Mouse (Mus musculus) spleen, adult 2 months (tissue): ENCODE data around the gene Gm45623. TPM values are rescaled to one million over a fixed set of nuclear protein-coding genes. Genes with fewer than 3 reads are reported as not detected.

Source experiments
- DNase-seq, 2 experiments: peaks; one replicate each; pipeline versions ENCODE4 v3.0.0 to v3.0.0-alpha.2; 2012 to 2021; ENCODE audit warnings: low spot score in 2 of 2, low read depth in 1 of 2
- H3K27ac ChIP-seq: fragments of 200-500 bp; 2 replicates; pipeline ENCODE4 v1.5.1; 2012; ENCODE audit warnings: low read length, inconsistent platforms; ENCODE audit not compliant: insufficient read depth
- H3K27me3 ChIP-seq: fragments of 200-500 bp; 2 replicates; pipeline ENCODE4 v1.6.1; 2012; ENCODE audit warnings: mild to moderate bottlenecking, moderate library complexity, low read length, inconsistent platforms; ENCODE audit not compliant: control insufficient read depth, insufficient read depth
- H3K36me3 ChIP-seq: fragments of 200-500 bp; 2 replicates; pipeline ENCODE4 v1.6.1; 2012; ENCODE audit warnings: mild to moderate bottlenecking, low read length, inconsistent platforms; ENCODE audit not compliant: control insufficient read depth, insufficient read depth
- H3K4me1 ChIP-seq: fragments of 200-500 bp; 2 replicates; pipeline ENCODE4 v1.6.1; 2011; ENCODE audit warnings: inconsistent platforms; ENCODE audit not compliant: control insufficient read depth, insufficient read depth, insufficient read length
- H3K4me3 ChIP-seq: fragments of 200-500 bp; 2 replicates; pipeline ENCODE4 v1.5.1; 2011; ENCODE audit warnings: mild to moderate bottlenecking, inconsistent platforms; ENCODE audit not compliant: insufficient read depth, insufficient read length; ENCODE audit errors: extremely low read depth
- CTCF ChIP-seq: fragments of 200-500 bp; IDR thresholded peaks from 2 replicates; pipeline ENCODE4 v1.5.1; 2011; ENCODE audit warnings: mild to moderate bottlenecking, inconsistent platforms; ENCODE audit not compliant: insufficient read depth, insufficient read length, insufficient replicate concordance; ENCODE audit errors: extremely low read depth
- POLR2A ChIP-seq: fragments of 200-500 bp; IDR thresholded peaks from 2 replicates; pipeline ENCODE4 v1.6.1; 2011; ENCODE audit warnings: low read depth, low read length, inconsistent platforms
- WGBS: fragments of 180-500 bp; shearing (Covaris S2); methylation state at CpG from one replicate; pipeline ENCODE4 v1.1.7; 2018; 5-methylcytosine and 5-hydroxymethylcytosine counted together
- polyA plus RNA-seq: library from polyadenylated mRNA; depleted of rRNA; stranded (reverse); fragments of >200 nt; gene quantifications from 2 replicates; pipeline ENCODE4 v1.2.3, GENCODE M21; 2012

Gene Gm45623
- polyA plus RNA-seq, 1 experiment: 0.25 TPM

GRCm38 (mm10) chr13:56742325-56742901 is 11.2 kb downstream of the Gm45623 start:
- H3K27ac ChIP-seq: no peak overlapping the region

GRCm38 (mm10) chr13:56741691-56742090 is 11.9 kb downstream of the Gm45623 start:
- no peak for DNase-seq
- Histone ChIP-seq H3K4me1 (no peaks in the 10 kb centered on the region), H3K27ac (no peak overlapping the region), H3K27me3 (no peaks in the 10 kb centered on the region), H3K36me3 (peaks cover 4% of the 10 kb centered on the region), H3K4me3 (no peak overlapping the region)
- 95% methylated on average over 7 of the region's 7 CpGs for WGBS
- no peak for TF ChIP-seq CTCF
- TF ChIP-seq POLR2A: no peak

More at GRCm38 (mm10) chr13:56742325-56742901, 11.2 kb downstream of the Gm45623 start:
- no peak for DNase-seq
- no peak overlapping the region for H3K4me3 ChIP-seq
- H3K4me1 ChIP-seq: no peaks in the 10 kb centered on the region
- H3K36me3 ChIP-seq: peaks cover 2% of the 10 kb centered on the region; the same call in 1 of the 2 replicates
- no peak for TF ChIP-seq CTCF
- TF ChIP-seq POLR2A: no peak
- H3K27me3 ChIP-seq: no peaks in the 10 kb centered on the region
- WGBS: 90% methylated on average over 6 of the region's 6 CpGs

GRCm38 (mm10) chr13:56740496-56740895 is 13.1 kb downstream of the Gm45623 start:
- Histone ChIP-seq H3K36me3 (peaks cover 6% of the 10 kb centered on the region), H3K4me3 (no peak overlapping the region), H3K27me3 (no peaks in the 10 kb centered on the region), H3K27ac (no peak overlapping the region), H3K4me1 (no peaks in the 10 kb centered on the region)
- no peak for TF ChIP-seq POLR2A
- TF ChIP-seq CTCF: no peak
- 87% methylated on average over 6 of the region's 6 CpGs for WGBS
- no peak for DNase-seq

GRCm38 (mm10) chr13:56739556-56739955 is 14.1 kb downstream of the Gm45623 start:
- Histone ChIP-seq H3K4me1 (no peaks in the 10 kb centered on the region), H3K27me3 (no peaks in the 10 kb centered on the region), H3K4me3 (no peak overlapping the region), H3K36me3 (peaks cover 7% of the 10 kb centered on the region), H3K27ac (no peak overlapping the region)
- DNase-seq: no peak
- TF ChIP-seq CTCF (no peak), POLR2A (no peak)
- 92% methylated on average over 5 of the region's 5 CpGs for WGBS

- Histone ChIP-seq H3K27me3 (no peaks in the 10 kb centered on the region), H3K27ac (no peak overlapping the region), H3K4me1 (no peaks in the 10 kb centered on the region), H3K4me3 (no peak overlapping the region), H3K36me3 (peaks cover 13% of the 10 kb centered on the region)
- TF ChIP-seq CTCF (peak; percentile 9; the same call in 1 of the 2 replicates), POLR2A (no peak)
- 57% methylated on average over 6 of the region's 6 CpGs for WGBS
- DNase-seq: no peak
These were observed 18.3 kb downstream of the Gm45623 start for GRCm38 (mm10) chr13:56735212-56735875.

GRCm38 (mm10) chr13:56734617-56735016 is 19.0 kb downstream of the Gm45623 start:
- TF ChIP-seq POLR2A (no peak), CTCF (no peak)
- Histone ChIP-seq H3K4me3 (no peak overlapping the region), H3K27ac (no peak overlapping the region), H3K27me3 (no peaks in the 10 kb centered on the region), H3K4me1 (no peaks in the 10 kb centered on the region), H3K36me3 (peaks cover 16% of the 10 kb centered on the region)
- DNase-seq: no peak
- 75% methylated on average over 4 of the region's 4 CpGs for WGBS

GRCm38 (mm10) chr13:56729046-56729445 is 24.6 kb downstream of the Gm45623 start:
- Histone ChIP-seq H3K4me1 (no peaks in the 10 kb centered on the region), H3K27ac (no peak overlapping the region), H3K36me3 (peaks cover 29% of the 10 kb centered on the region), H3K4me3 (no peak overlapping the region), H3K27me3 (no peaks in the 10 kb centered on the region)
- WGBS: 92% methylated on average over 7 of the region's 7 CpGs
- DNase-seq: no peak
- TF ChIP-seq POLR2A (no peak), CTCF (no peak)
